Mouse (Mus musculus): Measurements from ENCODE around the gene Dhrs11.
A peak's percentile ranks its signal among the peaks of the same experiment; 100 is the strongest.

The Dhrs11 gene

DNA sequence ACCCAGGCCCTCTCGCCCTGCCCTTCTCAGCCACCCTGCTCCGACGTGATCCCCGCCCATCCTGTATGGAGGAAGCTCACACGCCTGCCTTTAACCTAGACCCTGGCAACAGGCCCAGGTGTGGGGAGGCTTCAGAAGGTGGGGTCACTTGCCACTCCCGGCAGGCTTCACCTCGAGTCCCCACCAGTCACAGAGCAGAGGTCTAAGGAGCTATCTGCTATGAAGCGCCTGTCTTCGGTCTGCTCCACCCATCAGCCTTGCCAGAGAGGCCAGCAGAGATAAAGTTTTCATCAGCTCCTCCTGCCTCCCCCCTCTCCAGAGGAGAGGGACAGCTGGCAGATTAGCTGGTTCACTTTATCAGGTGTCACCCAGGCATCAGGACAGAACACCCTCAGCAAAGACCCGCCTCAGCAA lies 5.3 kb downstream of the Dhrs11 start:
- DNase-seq (ENCODE audit: low read depth): no peak

DNA sequence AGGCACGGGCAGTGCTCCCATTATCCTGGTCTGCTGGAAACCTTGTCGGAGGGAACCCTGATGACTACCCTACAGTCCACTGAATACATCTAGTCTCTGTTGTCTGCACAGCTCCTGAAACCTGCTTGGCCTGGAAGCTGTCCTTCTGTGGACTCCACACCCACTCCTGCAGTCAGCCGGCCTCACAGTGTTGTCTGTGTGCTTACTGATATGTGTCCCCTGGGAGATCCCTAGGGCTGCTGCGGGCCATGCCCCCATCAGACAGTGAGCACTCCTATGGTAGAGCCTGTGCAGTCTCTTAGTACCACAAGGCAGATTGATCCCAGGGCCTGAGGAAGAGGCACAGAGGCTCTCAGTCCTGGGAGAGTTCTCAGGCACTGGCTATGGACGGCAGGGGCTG lies 6.3 kb downstream of the Dhrs11 start:
- DNase-seq (ENCODE audit: low read depth): no peak

DNA sequence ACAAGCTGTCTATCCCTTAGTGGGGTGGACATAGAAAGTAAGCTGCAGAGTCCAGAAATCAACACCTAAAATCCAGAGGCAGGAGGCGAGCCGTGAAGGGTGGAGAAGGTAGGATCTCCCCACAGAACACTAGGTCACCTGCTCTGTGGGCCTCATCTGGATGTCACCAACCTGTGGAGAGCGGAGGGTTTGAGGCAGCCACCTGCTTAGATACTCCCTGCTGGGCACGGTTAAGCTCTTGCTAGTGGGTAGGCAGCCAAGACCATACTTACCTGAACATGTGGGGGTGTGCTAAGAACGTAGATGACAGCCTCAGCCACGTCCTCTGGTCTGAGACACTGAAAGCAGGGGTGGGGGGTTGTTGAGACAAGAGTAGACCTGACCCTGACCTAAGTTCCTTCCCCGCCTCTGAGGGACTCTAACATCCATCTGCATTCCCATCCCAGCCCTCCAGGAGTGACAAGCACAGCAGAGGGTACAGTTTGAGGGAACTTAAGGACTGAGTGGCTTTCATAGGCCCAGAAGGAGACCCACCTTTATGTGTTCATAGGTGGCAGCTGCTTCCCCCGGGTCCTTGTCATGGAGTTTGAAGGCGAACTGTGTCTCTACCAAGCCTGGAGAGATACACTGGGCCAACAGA lies 7.5 kb downstream of the Dhrs11 start:
- DNase-seq (ENCODE audit: low read depth): no peak

DNA sequence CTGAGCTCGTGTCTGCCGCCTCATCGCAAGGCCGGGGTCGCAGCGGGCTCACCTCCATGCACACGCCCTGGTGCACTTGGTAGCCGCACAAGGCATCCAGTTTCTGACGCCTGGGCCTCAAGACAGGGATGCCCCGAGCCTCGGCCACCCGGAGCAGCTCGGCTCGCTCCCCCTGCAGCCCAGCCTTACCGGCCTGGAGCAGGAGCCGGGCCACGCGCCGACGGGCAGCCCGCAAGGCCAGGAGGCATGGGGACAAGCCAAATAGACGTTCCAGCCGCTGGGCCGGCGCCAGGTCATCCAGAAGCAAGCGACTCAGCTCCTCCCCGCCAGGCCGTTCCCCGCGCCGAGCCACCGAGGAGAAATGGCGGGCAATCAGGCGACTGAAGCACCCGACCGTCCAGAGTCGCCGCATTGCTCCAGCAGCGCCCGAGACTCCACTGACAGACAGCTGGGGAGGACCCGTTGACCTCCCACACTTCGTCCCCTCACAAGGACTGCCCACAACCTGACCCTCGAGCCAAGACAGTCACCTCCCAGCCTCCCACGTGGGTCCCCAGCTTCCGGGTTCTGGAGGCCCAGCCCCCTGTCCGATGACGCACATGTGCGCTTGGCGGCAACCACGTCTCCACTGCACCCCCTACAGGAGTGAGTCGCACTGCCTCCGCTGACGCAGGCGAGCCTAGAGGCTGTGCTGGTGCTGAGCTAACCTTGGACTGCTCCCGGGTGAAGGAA lies 9.7 kb downstream of the Dhrs11 start, which contains the start of gene Mrm1:
Gene Mrm1, minus strand, starts transcription at position 555 of the 732 bp plus-strand sequence.
- peak; percentile 99 for DNase-seq (ENCODE audit: low read depth)

DNA sequence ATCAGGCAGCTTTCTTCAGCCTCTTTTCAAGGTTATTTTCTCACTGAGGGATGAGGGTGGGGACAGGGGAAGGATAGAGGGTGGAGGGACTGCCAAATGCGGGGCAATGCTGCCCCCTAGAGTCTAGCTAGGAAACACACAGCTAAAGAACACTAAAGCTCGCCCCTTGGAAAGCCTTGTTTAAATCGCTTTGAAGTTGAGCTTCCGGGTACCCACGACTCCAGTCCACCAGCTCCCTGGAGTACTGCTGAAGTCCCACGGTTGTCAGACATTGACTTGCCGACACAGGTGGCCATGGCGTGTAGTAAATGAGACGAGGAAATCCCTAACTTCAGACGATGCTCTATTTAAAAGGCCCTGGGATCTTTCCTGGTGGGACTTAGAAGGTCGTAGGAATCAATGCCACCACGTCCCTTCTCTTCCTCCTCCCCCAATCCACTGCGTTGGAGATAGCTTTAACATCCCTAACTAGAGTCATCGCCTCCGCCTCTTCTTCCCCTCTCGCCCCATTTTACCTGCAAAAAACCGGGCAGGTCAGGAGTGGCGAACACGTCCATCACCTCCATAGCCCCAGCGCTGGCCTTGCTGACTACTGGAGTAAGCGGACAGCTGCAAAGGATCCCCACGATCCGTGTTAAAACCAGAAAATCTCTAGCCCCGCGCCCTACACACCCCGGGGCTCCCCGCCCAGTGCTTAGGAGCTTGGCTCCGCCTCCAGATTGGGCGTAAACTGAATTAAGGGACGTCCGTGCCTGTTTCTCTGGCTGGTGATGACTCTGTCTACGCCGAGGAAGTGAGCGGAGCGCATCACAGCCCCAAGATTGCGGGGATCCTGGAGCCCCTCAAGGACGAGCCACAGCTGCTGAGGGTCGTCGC lies 10.5 kb downstream of the Dhrs11 start:
- peak; percentile 94 for DNase-seq (ENCODE audit: low read depth)

DNA sequence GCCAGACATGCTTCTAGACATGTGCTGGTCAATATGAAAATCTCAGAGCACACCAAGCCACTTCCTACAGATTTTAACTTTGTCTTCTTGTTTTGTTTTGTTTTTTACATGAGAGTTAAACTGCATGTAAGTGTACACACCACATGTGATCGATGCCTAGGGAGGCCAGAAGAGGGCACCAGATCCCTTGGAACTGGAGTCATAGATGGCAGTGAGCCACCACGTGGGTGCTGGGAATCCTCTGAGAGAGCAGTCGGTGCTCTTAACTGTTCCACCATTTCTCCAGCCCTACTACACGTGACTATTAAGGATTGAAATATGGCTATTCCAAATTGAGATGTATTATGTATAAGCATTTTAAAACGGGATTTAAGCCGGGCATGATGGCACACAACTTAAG lies 11.4 kb downstream of the Dhrs11 start:
- peak; percentile 36 for DNase-seq (ENCODE audit: low read depth)

DNA sequence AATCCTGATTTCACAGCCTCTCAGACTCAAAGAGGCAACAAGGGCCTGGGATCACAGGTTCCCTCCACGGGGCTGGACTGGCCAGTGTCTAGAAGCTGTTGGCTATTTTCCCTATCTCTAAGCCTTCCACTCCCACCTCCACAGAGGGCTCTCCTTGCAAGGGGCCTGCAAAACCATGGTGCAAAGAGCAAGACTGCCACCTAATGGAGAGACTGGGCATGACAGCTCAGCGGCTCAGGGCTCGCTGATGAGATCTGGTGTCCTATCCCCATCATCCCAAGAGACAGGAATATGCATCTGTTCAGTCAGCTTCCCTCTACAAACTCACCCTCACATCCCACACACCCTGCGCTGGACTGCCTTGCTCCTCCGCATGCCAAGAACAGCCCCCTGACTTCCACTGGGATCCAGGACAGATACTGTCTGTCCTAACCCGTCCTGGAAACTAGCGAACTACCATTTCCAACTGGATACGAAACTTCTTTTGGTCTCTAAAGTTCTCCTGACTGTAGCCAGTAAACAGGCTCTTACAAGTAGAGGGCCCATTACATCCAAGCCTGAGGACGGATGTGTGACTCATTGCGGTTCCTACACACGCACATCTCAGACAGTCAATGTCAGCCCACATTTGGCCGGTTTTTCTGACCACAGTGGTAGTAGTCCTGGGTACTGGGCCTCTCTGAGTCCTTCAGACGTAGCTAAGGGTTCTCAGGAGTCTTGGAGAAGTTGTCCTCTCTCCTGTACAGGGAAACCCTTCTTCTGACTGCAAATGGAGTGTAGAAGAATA lies 14.9 kb downstream of the Dhrs11 start:
- peak; percentile 98 for DNase-seq (ENCODE audit: low read depth)

DNA sequence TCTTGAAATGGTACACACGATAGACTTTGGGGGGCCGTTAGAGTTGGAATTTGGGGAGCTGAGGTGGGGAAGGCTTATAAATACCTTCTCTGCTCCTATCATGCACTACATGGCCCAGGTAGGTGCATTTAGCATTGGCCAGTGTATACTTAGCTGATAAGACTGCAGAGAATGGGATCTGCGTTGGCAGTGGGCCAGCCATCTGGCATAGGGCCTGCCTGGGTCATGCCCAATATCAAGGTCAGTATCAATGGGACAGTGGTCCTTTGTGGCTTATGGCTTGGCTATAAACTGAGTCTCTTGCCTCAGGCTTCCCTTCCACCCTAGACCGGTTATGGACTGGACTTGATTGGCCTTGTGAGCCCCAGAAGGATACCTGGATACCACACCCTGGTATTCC lies 24.4 kb downstream of the Dhrs11 start:
- DNase-seq (ENCODE audit: low read depth): no peak

DNA sequence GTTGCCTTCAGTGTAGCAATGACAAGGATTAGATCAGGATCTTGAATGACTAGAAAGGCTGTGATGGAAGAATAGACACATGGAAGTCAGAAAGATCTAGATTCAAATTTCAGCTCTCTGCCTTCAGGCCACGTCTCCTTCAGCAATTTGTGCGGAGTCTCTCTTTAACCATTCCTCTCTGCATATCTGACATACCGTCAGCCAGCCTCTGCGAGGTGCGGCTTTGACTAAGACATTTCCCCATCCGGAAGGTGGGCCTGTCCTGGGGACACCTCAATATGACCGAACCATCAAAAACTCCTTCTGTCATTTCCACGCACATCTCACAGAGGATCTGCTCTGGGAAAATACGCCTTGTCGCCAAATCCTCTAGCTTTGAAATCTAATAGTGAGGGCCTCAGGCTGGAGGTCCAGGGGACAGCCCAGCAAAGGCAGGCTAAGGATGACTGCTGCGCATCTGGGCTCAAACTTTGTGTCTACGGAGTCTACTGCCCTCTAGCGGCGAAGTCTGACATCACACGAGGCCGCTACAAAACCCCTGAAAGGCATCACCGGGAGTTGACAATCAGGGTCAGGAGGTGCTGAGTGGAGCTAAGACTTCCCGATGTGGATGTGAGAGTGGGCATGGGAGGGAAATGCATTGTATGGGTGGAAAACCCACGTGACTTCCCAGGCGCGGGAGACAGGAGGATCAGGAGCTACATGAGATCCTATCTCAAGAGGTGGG lies 31.0 kb downstream of the Dhrs11 start:
- peak; percentile 77 for DNase-seq (ENCODE audit: low read depth)

DNA sequence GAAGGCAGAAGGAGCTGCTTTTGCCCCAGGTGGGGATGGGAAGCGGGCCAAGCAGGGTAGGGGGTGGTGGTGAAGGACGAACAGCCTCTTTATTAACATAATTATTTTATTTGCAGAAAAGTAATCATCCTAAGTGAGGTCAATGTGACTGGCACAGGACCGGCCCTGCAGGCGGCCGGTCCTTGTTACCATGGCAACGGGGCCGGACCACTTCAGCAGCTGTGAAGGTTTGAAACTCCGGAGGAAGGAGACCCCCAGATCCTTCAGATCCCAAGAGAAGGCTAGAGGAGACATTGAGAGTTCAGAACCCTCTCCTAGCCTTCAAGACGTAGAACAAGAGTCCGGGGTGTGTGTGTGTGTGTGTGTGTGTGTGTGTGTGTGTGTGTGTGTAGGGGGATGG lies 31.8 kb downstream of the Dhrs11 start:
- no peak for DNase-seq (ENCODE audit: low read depth)

DNA sequence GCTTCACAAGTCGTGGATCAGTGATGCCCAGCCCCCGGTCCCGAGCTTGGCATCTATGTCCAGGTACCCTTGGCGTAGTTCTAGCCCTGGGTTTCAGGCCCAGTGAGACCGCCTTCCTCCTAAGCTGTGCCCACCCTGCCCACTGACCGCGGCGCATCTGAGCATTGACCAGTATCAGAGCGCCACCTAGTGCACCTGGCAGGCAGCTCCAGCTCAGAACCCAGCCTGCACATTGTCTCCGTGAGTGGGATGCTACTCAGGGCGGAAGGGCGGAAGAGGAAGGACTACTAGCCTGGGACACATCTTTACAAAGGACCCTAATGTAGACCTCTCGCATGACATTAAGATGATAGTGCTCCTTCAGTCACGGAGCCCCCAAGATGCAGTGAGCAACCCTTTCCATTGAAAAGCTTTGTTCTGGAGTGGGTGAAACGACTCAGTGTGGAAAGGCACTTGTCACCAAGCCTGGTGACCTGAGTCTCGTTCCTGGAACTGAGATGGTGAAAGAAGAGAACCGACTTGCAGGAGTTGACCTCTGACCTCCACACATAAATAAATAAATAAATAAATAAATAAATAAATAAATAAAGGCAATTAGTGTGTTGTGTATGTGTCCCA lies 34.2 kb downstream of the Dhrs11 start:
- DNase-seq (ENCODE audit: low read depth): peak; percentile 73

DNA sequence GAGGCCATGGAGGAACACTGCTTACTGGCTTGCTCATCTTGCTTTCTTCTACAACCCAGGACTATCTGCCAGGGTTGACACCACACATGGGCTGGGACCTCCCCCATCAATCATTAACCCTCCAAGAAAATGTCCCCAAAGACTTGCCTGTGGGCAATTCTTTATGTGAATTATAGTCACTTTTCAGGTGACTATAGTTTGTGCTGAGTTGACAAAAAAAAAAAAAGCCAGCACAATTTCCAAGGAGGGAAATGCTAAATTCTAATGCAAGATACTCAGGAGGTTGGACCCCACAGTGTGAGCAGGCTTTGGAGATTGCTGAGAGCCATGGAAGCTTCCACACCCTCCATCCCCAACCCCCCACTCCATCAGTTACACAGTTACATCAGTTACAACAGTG lies 35.2 kb downstream of the Dhrs11 start:
- no peak for DNase-seq (ENCODE audit: low read depth)

DNA sequence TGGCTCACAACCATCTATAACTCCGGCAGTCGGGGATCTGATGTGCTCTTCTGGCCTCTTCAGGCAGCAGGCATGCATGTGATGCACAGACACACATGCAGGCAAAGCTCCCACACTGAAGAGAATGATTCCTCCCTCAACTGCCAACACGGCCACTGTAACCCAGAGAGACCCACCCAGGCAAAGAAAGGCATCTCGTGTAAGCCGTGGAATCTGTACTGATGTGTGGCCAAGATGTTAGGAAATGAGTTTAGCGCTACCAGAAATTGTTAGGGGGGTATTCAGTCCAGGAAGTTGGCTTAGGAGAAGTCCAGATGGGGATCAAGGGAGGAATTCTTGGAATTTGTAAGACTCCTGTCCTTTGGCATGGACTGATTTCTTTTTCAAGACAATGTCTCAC lies 38.4 kb downstream of the Dhrs11 start:
- no peak for DNase-seq (ENCODE audit: low read depth)

DNA sequence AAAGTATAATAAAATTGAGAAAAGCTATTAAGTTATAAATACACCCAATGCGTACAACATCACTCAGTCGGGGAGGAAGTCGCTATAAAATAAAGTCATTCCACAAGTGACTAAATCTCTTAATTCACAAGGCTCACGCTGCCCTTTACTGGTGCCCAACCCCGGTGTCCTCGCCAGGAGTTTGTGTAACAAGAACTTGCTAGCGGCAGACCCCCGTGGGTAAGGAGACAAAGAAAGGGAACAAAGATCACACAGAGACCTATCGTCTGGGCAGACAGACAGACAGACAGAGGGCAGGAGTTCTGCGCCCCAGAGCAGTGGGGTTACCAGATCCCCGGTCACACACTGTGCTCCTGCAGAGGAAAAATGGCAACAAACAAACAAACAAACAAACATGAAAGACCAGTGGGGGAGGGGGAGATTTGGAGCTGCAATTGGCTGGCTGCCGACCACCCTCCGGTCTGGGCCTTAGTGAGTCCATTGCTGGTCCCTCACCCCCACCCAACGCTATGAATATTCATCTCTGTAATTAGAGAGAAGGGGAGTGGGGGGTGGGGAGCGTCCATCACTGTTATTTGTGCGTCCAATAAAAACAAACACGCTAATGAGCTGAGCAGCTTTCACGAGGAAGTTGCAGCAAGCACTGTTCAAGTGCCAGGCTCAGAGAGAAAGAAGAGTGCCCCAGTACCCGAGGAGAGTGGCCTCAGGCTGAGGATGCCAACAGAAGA lies 48.5 kb downstream of the Dhrs11 start:
- no peak for DNase-seq (ENCODE audit: low read depth)

DNA sequence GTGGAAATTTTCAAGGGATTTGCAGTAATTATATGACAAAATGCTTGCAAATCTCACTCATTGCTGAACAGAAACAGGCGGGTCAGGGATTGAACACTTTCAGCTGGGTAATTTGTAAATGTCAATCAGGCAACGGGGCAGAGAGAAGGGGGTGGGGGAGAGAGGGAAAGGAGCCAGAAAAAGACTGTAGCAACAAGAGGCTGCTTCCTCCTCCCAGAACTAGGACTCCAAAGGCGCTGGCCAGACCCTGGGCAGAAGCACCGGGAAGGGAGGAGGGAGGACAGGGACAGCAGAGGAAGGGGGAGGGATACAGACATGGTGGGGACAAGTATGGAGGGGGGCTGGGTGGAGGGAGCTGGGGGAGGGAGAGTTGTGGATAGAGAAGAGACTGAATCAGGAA lies 53.2 kb downstream of the Dhrs11 start:
- DNase-seq (ENCODE audit: low read depth): no peak

DNA sequence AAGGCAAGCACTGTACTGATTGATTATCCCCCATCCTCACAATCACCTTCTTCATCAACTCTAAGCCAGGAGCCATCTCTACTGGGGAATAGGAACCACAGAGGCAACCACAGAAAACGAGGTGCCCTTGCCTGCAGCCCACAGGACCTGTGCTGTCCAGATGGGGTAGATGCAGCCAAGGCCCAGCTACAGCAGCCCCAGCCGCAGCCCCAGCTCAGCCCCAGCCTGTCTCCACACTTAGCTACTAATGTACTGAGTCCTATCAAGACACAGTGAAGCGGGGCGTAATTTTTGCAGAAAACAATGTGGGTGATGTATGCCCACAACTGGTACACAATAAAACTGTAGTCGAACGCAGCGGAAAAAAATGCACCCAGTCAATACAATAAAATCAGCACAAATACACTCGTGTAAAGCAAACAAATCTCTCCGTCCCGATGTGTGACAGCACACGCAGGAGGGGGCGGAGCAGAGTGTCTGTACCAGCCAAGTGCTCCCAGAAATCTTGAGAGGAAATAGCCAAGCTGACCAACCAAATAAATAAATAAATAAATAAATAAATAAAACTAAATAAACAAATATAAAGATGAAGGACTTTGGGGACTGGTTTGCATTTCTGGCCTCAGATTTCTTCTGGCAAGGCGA lies 53.8 kb downstream of the Dhrs11 start:
- no peak for DNase-seq (ENCODE audit: low read depth)

Data from 416B (cell line).